Mouse (Mus musculus): ENCODE measurements around the gene BC005624. TPM values are rescaled to one million over a fixed set of nuclear protein-coding genes. Genes with fewer than 3 reads are reported as not detected.

BC005624 gene
- total and polyA plus RNA-seq, 3 experiments, result 39.6 to 63.0 TPM; not detected in 1

GRCm38 (mm10) chr2:30952824-30953490, 29.0 kb downstream of the BC005624 start, which contains the start of gene Tor1b:
TSS of gene Tor1b (plus strand) at chr2:30952959.
- Histone ChIP-seq H3K9ac (ENCODE audit: control insufficient read depth, low read depth, low read length, poor library complexity, severe bottlenecking) (peak within 1 kb of the TSS; percentile 96), H3K36me3 (ENCODE audit: control insufficient read depth in 1 of 2, insufficient read depth in 2 of 2, low read length in 2 of 2) (peaks cover 8% of the 10 kb centered on the region in 2 experiments; a peak in 2 of 4 replicates), H3K27ac (ENCODE audit: control insufficient read depth, low read depth, low read length) (peak within 1 kb of the TSS; percentile 74), H3K9me3 (replicated peaks; ENCODE audit: insufficient read depth, low read length) (no peaks in the 10 kb centered on the region), H3K79me2 (ENCODE audit: control insufficient read depth, insufficient read depth, low read length, poor library complexity) (peaks cover 42% of the 10 kb centered on the region), H3K4me3 (ENCODE audit: control insufficient read depth in 1 of 2, insufficient read depth in 1 of 2, low read depth in 2 of 2, low read length in 2 of 2) (peak within 1 kb of the TSS; percentile 84 to 94), H3K4me1 (ENCODE audit: control insufficient read depth in 1 of 2, insufficient read depth in 2 of 2, low read length in 2 of 2) (peaks cover 4 to 14% of the 10 kb centered on the region in 2 experiments; a peak in 2 of 4 replicates), H3K27me3 (ENCODE audit: control insufficient read depth in 1 of 2, insufficient read depth in 2 of 2, low read length in 2 of 2) (peaks cover 0 to 1% of the 10 kb centered on the region in 2 experiments; a peak in 2 of 4 replicates)
- DNase-seq (ENCODE audit: low read depth, low spot score), result peak; percentile 96
- TF ChIP-seq ZKSCAN1 (IDR thresholded peaks at IDR 0.05; ENCODE audit: low read depth, low read length) (no peak), UBTF (IDR thresholded peaks at IDR 0.05; ENCODE audit: borderline replicate concordance, insufficient read depth, low read depth, low read length) (no peak), SMC3 (IDR thresholded peaks at IDR 0.05; ENCODE audit: low read depth, low read length) (no peak), TBP (IDR thresholded peaks at IDR 0.05; ENCODE audit: low read depth, low read length) (peak; percentile 88), MAX (IDR thresholded peaks at IDR 0.05; ENCODE audit: low read length) (peak; percentile 81), JUND (IDR thresholded peaks at IDR 0.05; ENCODE audit: low read depth, low read length) (no peak), KAT2A (conservative IDR thresholded peaks at IDR 0.05; ENCODE audit: low read depth, low read length) (no peak; the same call in 1 of the 2 replicates), TAL1 (IDR thresholded peaks at IDR 0.05; ENCODE audit: low read length) (no peak), EP300 (IDR thresholded peaks at IDR 0.05; ENCODE audit: low read depth in 1 of 2, low read length in 2 of 2) (no peak; a peak in 1 of 4 replicates), MXI1 (IDR thresholded peaks at IDR 0.05; ENCODE audit: low read depth, low read length) (peak; percentile 91), HCFC1 (IDR thresholded peaks at IDR 0.05; ENCODE audit: low read depth, low read length) (peak; percentile 85), MEF2A (IDR thresholded peaks at IDR 0.05; ENCODE audit: extremely low read depth, insufficient replicate concordance, low read depth, low read length, poor library complexity, severe bottlenecking) (no peak), POLR2AphosphoS5 (IDR thresholded peaks at IDR 0.05; ENCODE audit: borderline replicate concordance, low read depth, low read length) (0 out of 2 replicates have a peak, but pooled peaks have one; percentile 25), SIN3A (IDR thresholded peaks at IDR 0.05; ENCODE audit: low read length) (peak; percentile 90; the same call in 1 of the 2 replicates), MAFK (IDR thresholded peaks at IDR 0.05; ENCODE audit: borderline replicate concordance, low read depth, low read length) (no peak), ZC3H11A (IDR thresholded peaks at IDR 0.05; ENCODE audit: low read depth, low read length) (no peak), GABPA (IDR thresholded peaks at IDR 0.05; ENCODE audit: low read depth, low read length) (no peak), TCF12 (IDR thresholded peaks at IDR 0.05; ENCODE audit: low read depth, low read length) (peak; percentile 67), CHD2 (IDR thresholded peaks at IDR 0.05; ENCODE audit: low read length) (no peak), CHD1 (IDR thresholded peaks at IDR 0.05; ENCODE audit: low read depth, low read length) (no peak), ETS1 (IDR thresholded peaks at IDR 0.05; ENCODE audit: low read depth, low read length) (no peak; the same call in 1 of the 2 replicates), GATA1 (IDR thresholded peaks at IDR 0.05; ENCODE audit: low read depth, low read length) (peak; percentile 44; the same call in 1 of the 2 replicates), NELFE (IDR thresholded peaks at IDR 0.05; ENCODE audit: low read depth, low read length) (peak; percentile 99), CTCF (IDR thresholded peaks at IDR 0.05 in 2 of 3, conservative IDR thresholded peaks at IDR 0.05 in 1 of 3; ENCODE audit: control insufficient read depth in 1 of 3, insufficient read depth in 1 of 3, low read depth in 2 of 3, low read length in 3 of 3, poor library complexity in 1 of 3, severe bottlenecking in 1 of 3) (peak; percentile 11 to 36 (median 32)), POLR2A (IDR thresholded peaks at IDR 0.05; ENCODE audit: control insufficient read depth in 1 of 2, insufficient read depth in 1 of 2, low read depth in 1 of 2, low read length in 2 of 2, poor library complexity in 1 of 2) (peak; percentile 99), NRF1 (IDR thresholded peaks at IDR 0.05; ENCODE audit: insufficient read depth, low read depth, low read length, poor library complexity, severe bottlenecking) (peak; percentile 74), MYB (IDR thresholded peaks at IDR 0.05; ENCODE audit: low read depth, low read length) (no peak), USF1 (IDR thresholded peaks at IDR 0.05; ENCODE audit: low read depth, low read length) (no peak), RAD21 (IDR thresholded peaks at IDR 0.05; ENCODE audit: low read depth, low read length) (no peak), BHLHE40 (IDR thresholded peaks at IDR 0.05; ENCODE audit: borderline replicate concordance, low read depth, low read length) (no peak), ZNF384 (IDR thresholded peaks at IDR 0.05; ENCODE audit: low read depth, low read length) (0 out of 2 replicates have a peak, but pooled peaks have one; percentile 5), RCOR1 (IDR thresholded peaks at IDR 0.05; ENCODE audit: low read depth, low read length) (peak; percentile 39; the same call in 1 of the 2 replicates), MAZ (IDR thresholded peaks at IDR 0.05; ENCODE audit: low read depth, low read length) (no peak; the same call in 1 of the 2 replicates), USF2 (IDR thresholded peaks at IDR 0.05; ENCODE audit: borderline replicate concordance in 1 of 2, insufficient read depth in 1 of 2, low read depth in 1 of 2, low read length in 2 of 2) (no peak), ZMIZ1 (IDR thresholded peaks at IDR 0.05; ENCODE audit: low read depth, low read length) (peak; percentile 97), POLR2AphosphoS2 (IDR thresholded peaks at IDR 0.05; ENCODE audit: low read length) (peak; percentile 98)

All from MEL (cell line).